Mouse (Mus musculus): ENCODE results near the gene Col18a1. TPM values are rescaled to one million over a fixed set of nuclear protein-coding genes. Genes with fewer than 3 reads are reported as not detected.

Gene Col18a1
- polyA plus RNA-seq, 1 experiment from 2014 or later: 62.7 TPM

- Histone ChIP-seq H3K27me3 (no peaks in the 10 kb centered on the region), H3K4me2 (no peak overlapping the region), H3K4me1 (replicated peaks) (peaks cover 8% of the 10 kb centered on the region), H3K9ac (no peak overlapping the region), H3K36me3 (peaks cover 8% of the 10 kb centered on the region), H3K4me3 (no peak overlapping the region), H3K27ac (no peak overlapping the region; the same call in 1 of the 2 replicates), H3K9me3 (peaks cover 9% of the 10 kb centered on the region; the same call in 1 of the 2 replicates)
- no peak for ATAC-seq (ENCODE audit: low FRiP score)
- WGBS: 61% methylated on average over 12 of the region's 12 CpGs
Measured at GRCm38 (mm10) chr10:77097006-77097889, 69.1 kb downstream of the Col18a1 start.

- 95% methylated on average over 3 of the region's 3 CpGs for WGBS
Measured at GRCm38 (mm10) chr10:77095666-77096065, 70.7 kb downstream of the Col18a1 start.

DNA sequence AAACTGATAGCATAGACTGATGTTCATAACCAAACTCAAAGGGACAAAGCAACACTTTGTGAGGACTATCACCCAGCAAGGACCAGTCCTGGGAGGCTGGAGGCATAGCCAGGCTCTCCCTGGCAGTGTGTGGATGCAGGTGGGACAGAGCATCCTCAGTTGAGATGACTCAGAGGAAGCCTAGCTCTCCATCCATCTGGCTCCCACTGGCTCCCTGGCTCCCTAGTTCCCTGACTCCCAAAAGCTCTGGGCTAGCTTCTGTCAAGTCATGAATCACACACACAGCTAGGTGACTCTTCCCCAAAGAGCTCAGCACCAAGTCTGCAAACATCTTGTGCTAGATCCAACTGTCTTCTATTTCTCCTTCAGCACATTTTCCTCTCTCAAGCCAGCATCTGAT lies 72.5 kb downstream of the Col18a1 start:
- Histone ChIP-seq H3K9ac (no peak overlapping the region), H3K27me3 (no peaks in the 10 kb centered on the region), H3K36me3 (peaks cover 8% of the 10 kb centered on the region), H3K4me3 (no peak overlapping the region), H3K4me2 (no peak overlapping the region), H3K4me1 (replicated peaks) (peaks cover 12% of the 10 kb centered on the region), H3K9me3 (peaks cover 9% of the 10 kb centered on the region; the same call in 1 of the 2 replicates), H3K27ac (no peak overlapping the region)
- ATAC-seq (ENCODE audit: low FRiP score): no peak

More at GRCm38 (mm10) chr10:77095666-77096065, 70.7 kb downstream of the Col18a1 start:
- peaks cover 9% of the 10 kb centered on the region; the same call in 1 of the 2 replicates for H3K9me3 ChIP-seq
- ATAC-seq (ENCODE audit: low FRiP score): no peak
- no peak overlapping the region for H3K4me3 ChIP-seq
- no peak overlapping the region for H3K27ac ChIP-seq
- no peak overlapping the region for H3K4me2 ChIP-seq
- H3K36me3 ChIP-seq: peaks cover 8% of the 10 kb centered on the region
- no peak overlapping the region for H3K9ac ChIP-seq
- no peaks in the 10 kb centered on the region for H3K27me3 ChIP-seq
- H3K4me1 ChIP-seq (replicated peaks): peaks cover 8% of the 10 kb centered on the region

DNA sequence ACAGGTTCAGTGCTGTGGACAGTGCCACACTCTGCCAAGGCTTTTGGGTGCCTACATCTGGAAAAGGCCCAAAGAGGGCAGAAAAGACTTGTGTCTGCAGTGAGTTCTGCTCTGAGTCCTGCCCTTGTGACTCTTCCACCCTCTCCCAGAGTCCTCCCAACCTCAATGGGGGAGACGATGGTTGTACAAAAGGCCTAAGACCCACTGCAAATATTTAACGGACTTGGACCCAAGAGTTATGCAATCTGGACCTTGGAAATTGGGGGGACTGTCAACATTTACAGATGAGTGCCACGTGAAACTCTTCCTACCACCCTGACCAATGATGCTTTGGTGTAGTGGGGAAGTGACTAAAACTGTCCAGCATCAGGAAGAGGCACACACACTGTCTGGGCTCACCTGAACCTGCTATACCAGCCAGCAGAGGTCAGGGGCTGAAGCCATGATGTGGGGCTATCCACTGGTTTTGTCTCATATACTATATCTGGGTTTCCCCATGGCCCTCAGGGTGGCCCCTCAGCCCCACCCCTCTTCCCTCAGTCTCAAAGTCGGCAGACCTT lies 74.7 kb downstream of the Col18a1 start:
- WGBS: 86% methylated on average over 4 of the region's 4 CpGs

GRCm38 (mm10) chr10:77090063-77090462 lies 76.3 kb downstream of the Col18a1 start:
- H3K36me3 ChIP-seq: peaks cover 8% of the 10 kb centered on the region
- ATAC-seq (ENCODE audit: low FRiP score): no peak
- no peaks in the 10 kb centered on the region for H3K27me3 ChIP-seq
- no peak overlapping the region for H3K27ac ChIP-seq
- peaks cover 4% of the 10 kb centered on the region for H3K4me1 ChIP-seq (replicated peaks)
- no peak overlapping the region for H3K9ac ChIP-seq
- WGBS: 89% methylated on average over 5 of the region's 5 CpGs
- peaks cover 9% of the 10 kb centered on the region; the same call in 1 of the 2 replicates for H3K9me3 ChIP-seq
- H3K4me3 ChIP-seq: no peak overlapping the region
- H3K4me2 ChIP-seq: no peak overlapping the region

More for the DNA sequence above, 74.7 kb downstream of the Col18a1 start:
- H3K36me3 ChIP-seq: peaks cover 8% of the 10 kb centered on the region
- no peak overlapping the region for H3K4me2 ChIP-seq
- H3K4me1 ChIP-seq (replicated peaks): peaks cover 4% of the 10 kb centered on the region
- no peaks in the 10 kb centered on the region for H3K27me3 ChIP-seq
- H3K9ac ChIP-seq: no peak overlapping the region
- H3K27ac ChIP-seq: no peak overlapping the region
- ATAC-seq (ENCODE audit: low FRiP score): no peak
- no peak overlapping the region for H3K4me3 ChIP-seq
- H3K9me3 ChIP-seq: peaks cover 9% of the 10 kb centered on the region; the same call in 1 of the 2 replicates

GRCm38 (mm10) chr10:77089336-77089735 lies 77.0 kb downstream of the Col18a1 start:
- 52% methylated on average over 8 of the region's 8 CpGs for WGBS

DNA sequence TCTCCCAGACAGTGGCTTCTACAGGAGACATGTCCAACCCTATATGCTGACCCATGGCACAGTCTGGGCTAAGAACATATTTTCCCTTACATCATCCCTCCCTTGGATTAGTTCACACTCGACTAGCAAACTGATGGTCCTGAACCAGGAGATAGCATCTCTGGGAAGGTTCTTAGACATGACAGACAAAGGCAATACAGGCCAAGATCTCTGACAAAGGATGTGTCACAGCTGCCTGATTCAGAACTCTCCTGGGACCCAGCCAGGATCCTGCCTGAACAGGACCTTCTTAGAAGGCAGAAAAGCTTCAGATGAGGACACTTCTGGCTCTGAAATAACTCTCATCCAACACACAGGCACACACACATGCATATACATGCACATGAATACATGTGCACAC lies 81.8 kb downstream of the Col18a1 start:
- no peaks in the 10 kb centered on the region for H3K36me3 ChIP-seq
- H3K27me3 ChIP-seq: no peaks in the 10 kb centered on the region
- H3K4me2 ChIP-seq: no peak overlapping the region
- WGBS: 64% methylated on average over 1 of the region's 1 CpGs
- no peaks in the 10 kb centered on the region for H3K9me3 ChIP-seq
- no peak overlapping the region for H3K9ac ChIP-seq
- ATAC-seq (ENCODE audit: low FRiP score): no peak
- H3K27ac ChIP-seq: no peak overlapping the region
- no peak overlapping the region for H3K4me3 ChIP-seq
- H3K4me1 ChIP-seq (replicated peaks): peaks cover 3% of the 10 kb centered on the region

More at GRCm38 (mm10) chr10:77089336-77089735, 77.0 kb downstream of the Col18a1 start:
- Histone ChIP-seq H3K4me2 (peak overlapping the region; percentile 18; the same call in 1 of the 2 replicates), H3K36me3 (peaks cover 8% of the 10 kb centered on the region), H3K9me3 (peaks cover 9% of the 10 kb centered on the region; the same call in 1 of the 2 replicates), H3K4me1 (replicated peaks) (peaks cover 4% of the 10 kb centered on the region), H3K27ac (no peak overlapping the region), H3K9ac (no peak overlapping the region), H3K27me3 (no peaks in the 10 kb centered on the region), H3K4me3 (no peak overlapping the region)
- ATAC-seq (ENCODE audit: low FRiP score): no peak

GRCm38 (mm10) chr10:77082921-77083320 lies 83.4 kb downstream of the Col18a1 start:
- H3K9ac ChIP-seq: no peak overlapping the region
- no peak overlapping the region for H3K4me3 ChIP-seq
- 0 out of 2 replicates have a peak overlapping the region, but pooled peaks have one; percentile 42 for H3K27ac ChIP-seq
- no peaks in the 10 kb centered on the region for H3K9me3 ChIP-seq
- no peaks in the 10 kb centered on the region for H3K4me1 ChIP-seq (replicated peaks)
- 69% methylated on average over 5 of the region's 5 CpGs for WGBS
- no peaks in the 10 kb centered on the region for H3K36me3 ChIP-seq
- H3K27me3 ChIP-seq: no peaks in the 10 kb centered on the region
- no peak for ATAC-seq (ENCODE audit: low FRiP score)
- no peak overlapping the region for H3K4me2 ChIP-seq

GRCm38 (mm10) chr10:77082453-77082852 lies 83.9 kb downstream of the Col18a1 start:
- no peaks in the 10 kb centered on the region for H3K4me1 ChIP-seq (replicated peaks)
- WGBS: 41% methylated on average over 3 of the region's 3 CpGs
- H3K9me3 ChIP-seq: no peaks in the 10 kb centered on the region
- no peaks in the 10 kb centered on the region for H3K27me3 ChIP-seq
- no peak overlapping the region for H3K4me2 ChIP-seq
- ATAC-seq (ENCODE audit: low FRiP score): no peak
- no peak overlapping the region for H3K4me3 ChIP-seq
- H3K27ac ChIP-seq: no peak overlapping the region
- no peaks in the 10 kb centered on the region for H3K36me3 ChIP-seq
- H3K9ac ChIP-seq: no peak overlapping the region

- Histone ChIP-seq H3K36me3 (no peaks in the 10 kb centered on the region), H3K4me2 (no peak overlapping the region), H3K4me3 (no peak overlapping the region), H3K9ac (no peak overlapping the region), H3K27ac (no peak overlapping the region), H3K9me3 (no peaks in the 10 kb centered on the region), H3K27me3 (no peaks in the 10 kb centered on the region), H3K4me1 (replicated peaks) (no peaks in the 10 kb centered on the region)
- no peak for ATAC-seq (ENCODE audit: low FRiP score)
- WGBS: 83% methylated on average over 8 of the region's 8 CpGs
Measured at GRCm38 (mm10) chr10:77078961-77079360, 87.4 kb downstream of the Col18a1 start.

DNA sequence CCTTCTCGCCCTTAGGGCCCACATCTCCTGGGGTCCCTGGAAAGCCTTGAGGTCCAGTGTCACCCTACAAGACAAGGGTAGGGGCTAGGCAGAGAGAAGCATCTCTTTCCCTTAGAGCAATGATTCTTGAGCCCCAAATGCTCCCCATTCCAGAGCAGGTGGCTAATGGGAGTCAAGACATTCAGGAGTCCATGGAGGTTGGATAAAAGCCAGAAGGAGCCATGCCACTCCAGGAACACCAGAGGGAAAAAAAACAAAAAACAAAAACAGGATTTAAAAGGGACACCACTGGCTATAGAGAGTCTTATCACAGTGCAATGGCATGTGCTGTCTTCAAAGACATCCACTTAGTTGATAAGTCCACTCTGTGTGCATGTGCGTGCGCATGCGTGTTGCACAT lies 87.9 kb downstream of the Col18a1 start:
- WGBS: 92% methylated on average over 4 of the region's 4 CpGs
- no peak overlapping the region for H3K4me3 ChIP-seq
- no peaks in the 10 kb centered on the region for H3K27me3 ChIP-seq
- no peaks in the 10 kb centered on the region for H3K4me1 ChIP-seq (replicated peaks)
- H3K9me3 ChIP-seq: no peaks in the 10 kb centered on the region
- H3K4me2 ChIP-seq: no peak overlapping the region
- H3K36me3 ChIP-seq: no peaks in the 10 kb centered on the region
- no peak overlapping the region for H3K9ac ChIP-seq
- ATAC-seq (ENCODE audit: low FRiP score): no peak
- no peak overlapping the region for H3K27ac ChIP-seq

DNA sequence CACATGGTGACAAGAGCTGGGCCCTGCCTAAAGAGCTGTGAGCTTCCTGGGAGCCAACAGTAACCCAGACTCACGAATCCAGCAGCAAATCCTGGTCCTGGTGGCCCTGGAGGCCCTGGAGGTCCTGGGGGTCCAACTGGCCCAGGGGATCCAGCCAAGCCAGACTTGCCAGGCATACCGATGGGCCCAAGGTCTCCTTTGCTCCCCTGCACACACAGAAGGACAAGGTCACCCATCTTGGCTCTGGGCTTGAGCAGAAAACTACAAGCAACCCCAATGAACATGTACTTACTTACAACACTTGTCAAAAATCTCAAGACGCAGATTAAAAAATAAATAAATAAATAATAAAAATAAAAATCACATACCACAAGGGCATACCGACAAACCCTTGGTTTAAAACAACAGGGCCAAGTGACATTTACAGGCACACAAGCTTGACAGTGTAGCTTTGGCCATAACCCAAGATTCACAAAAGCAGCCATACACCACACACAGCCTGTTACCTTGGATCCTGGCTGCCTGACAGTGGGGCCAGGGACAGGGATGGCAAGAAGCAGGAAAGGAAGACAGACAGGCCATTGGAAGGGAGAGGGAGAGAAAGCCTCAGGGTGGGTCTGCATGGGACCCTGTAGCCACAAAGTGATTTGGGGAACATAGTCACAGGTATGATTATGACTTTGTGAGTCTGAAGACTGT lies 91.9 kb downstream of the Col18a1 start:
- Histone ChIP-seq H3K9me3 (no peaks in the 10 kb centered on the region), H3K9ac (no peak overlapping the region), H3K36me3 (no peaks in the 10 kb centered on the region), H3K27me3 (no peaks in the 10 kb centered on the region), H3K27ac (no peak overlapping the region), H3K4me1 (replicated peaks) (no peaks in the 10 kb centered on the region), H3K4me2 (no peak overlapping the region), H3K4me3 (no peak overlapping the region)
- WGBS: 89% methylated on average over 4 of the region's 4 CpGs
- no peak for ATAC-seq (ENCODE audit: low FRiP score)
